Mouse (Mus musculus): ENCODE measurements around the gene Vmn1r234. TPM values are rescaled to one million over a fixed set of nuclear protein-coding genes. Genes with fewer than 3 reads are reported as not detected.

Vmn1r234 gene
- 0.20 TPM for polyA plus RNA-seq (2014; fragmentation: Illumina TruSeq; extraction: RNeasy Lipid Tissue Mini Kit (QIAGEN cat#74804); ENCODE audit: low read depth, low replicate concordance)

DNA sequence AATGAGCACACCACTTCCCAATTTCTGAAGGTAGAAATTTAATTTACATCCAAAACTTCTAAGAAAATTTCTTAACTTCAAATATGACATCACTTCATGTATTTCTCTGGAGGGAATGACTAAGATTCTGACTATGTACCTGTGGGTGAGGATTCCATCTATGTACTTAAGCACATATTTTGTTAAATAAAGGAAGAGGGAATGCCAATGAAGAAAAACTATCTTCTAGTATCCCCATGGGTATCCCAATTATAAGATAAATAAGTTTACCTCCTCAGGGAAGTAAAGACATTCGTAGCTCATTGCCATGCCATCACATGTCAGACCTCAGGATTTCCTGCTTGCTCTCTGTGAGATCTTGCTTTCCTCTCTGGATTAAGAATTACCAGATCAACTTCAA is at the start of gene Vmn1r234:
Gene Vmn1r234, plus strand, starts transcription at position 301 of the 400 bp plus-strand sequence.

DNA sequence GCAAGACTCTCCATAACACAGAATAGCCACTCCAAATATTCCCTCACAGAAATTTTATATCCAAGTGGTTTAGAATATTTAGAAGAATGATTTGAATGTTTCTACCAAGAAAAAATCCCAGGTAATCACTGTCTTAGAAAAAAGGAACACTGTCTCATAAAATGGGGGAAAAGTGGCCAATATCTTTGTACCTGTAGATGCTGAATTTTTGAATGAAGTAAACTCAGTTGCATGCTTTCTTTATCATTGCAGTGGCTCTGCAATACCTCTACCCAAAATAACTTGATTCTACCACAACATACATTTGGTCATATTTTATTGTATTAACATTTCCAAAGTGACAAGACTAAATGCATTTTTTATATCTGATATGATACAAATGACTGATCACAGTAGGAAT is 30.2 kb downstream of the Vmn1r234 start, which contains the start of gene Vmn1r235:
Gene Vmn1r235, plus strand, starts transcription at position 301 of the 400 bp plus-strand sequence.

DNA sequence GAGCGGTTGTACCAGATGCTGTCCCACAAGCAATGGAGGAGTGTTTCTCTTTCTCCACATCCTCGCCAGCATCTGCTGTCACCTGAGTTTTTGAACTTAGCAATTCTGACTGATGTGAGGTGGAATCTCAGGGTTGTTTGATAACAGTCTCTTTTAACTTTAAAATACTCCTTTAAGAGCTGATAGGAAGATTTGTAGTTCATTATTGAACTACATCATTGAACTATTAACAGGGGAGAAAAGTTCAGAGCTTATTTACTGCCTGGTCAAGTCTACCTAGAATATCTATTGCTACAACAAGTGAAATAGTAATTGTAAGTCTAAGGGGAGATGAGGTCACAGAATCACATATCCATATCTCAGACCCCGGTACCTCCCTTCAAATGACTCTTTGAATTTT is 56.8 kb downstream of the Vmn1r234 start, which contains the start of gene Vmn1r236:
Gene Vmn1r236, plus strand, starts transcription at position 301 of the 400 bp plus-strand sequence.

Other genes starting within 250 kb of the Vmn1r234 start
- not detected for gene Vmn1r233, start 229.6 kb upstream of the Vmn1r234 start, polyA plus RNA-seq (2014; fragmentation: Illumina TruSeq; extraction: RNeasy Lipid Tissue Mini Kit (QIAGEN cat#74804); ENCODE audit: low read depth, low replicate concordance)
- 18.0 TPM for gene Zfp160, start 217.2 kb upstream of the Vmn1r234 start, polyA plus RNA-seq (2014; fragmentation: Illumina TruSeq; extraction: RNeasy Lipid Tissue Mini Kit (QIAGEN cat#74804); ENCODE audit: low read depth, low replicate concordance)
- 0.15 TPM for gene Vmn1r235, start 30.3 kb downstream of the Vmn1r234 start, polyA plus RNA-seq (2014; fragmentation: Illumina TruSeq; extraction: RNeasy Lipid Tissue Mini Kit (QIAGEN cat#74804); ENCODE audit: low read depth, low replicate concordance)
- 0.07 TPM for gene Vmn1r236, start 56.9 kb downstream of the Vmn1r234 start, polyA plus RNA-seq (2014; fragmentation: Illumina TruSeq; extraction: RNeasy Lipid Tissue Mini Kit (QIAGEN cat#74804); ENCODE audit: low read depth, low replicate concordance)
- not detected for gene Vmn1r237, start 85.8 kb downstream of the Vmn1r234 start, polyA plus RNA-seq (2014; fragmentation: Illumina TruSeq; extraction: RNeasy Lipid Tissue Mini Kit (QIAGEN cat#74804); ENCODE audit: low read depth, low replicate concordance)
- gene Zfp677, start 157.7 kb downstream of the Vmn1r234 start, polyA plus RNA-seq (2014; fragmentation: Illumina TruSeq; extraction: RNeasy Lipid Tissue Mini Kit (QIAGEN cat#74804); ENCODE audit: low read depth, low replicate concordance): 13.6 TPM
- gene Zfp54, start 197.1 kb downstream of the Vmn1r234 start, polyA plus RNA-seq (2014; fragmentation: Illumina TruSeq; extraction: RNeasy Lipid Tissue Mini Kit (QIAGEN cat#74804); ENCODE audit: low read depth, low replicate concordance): 54.2 TPM
- 56.0 TPM for gene Zfp51, start 224.3 kb downstream of the Vmn1r234 start, polyA plus RNA-seq (2014; fragmentation: Illumina TruSeq; extraction: RNeasy Lipid Tissue Mini Kit (QIAGEN cat#74804); ENCODE audit: low read depth, low replicate concordance)

Measured in testis, adult 10 weeks (tissue).